Mouse (Mus musculus) small intestine, adult 2 months (tissue): ENCODE results near the gene Rtn4r. TPM values are rescaled to one million over a fixed set of nuclear protein-coding genes. Genes with fewer than 3 reads are reported as not detected.

Experiments used
- H3K27ac ChIP-seq: fragments of 200-500 bp; 2 replicates; pipeline ENCODE4 v1.5.1; 2012; ENCODE audit warnings: low read depth, low read length, control low read depth, inconsistent platforms; ENCODE audit not compliant: insufficient read depth
- H3K27me3 ChIP-seq: fragments of 200-500 bp; 2 replicates; pipeline ENCODE4 v1.6.1; 2012; ENCODE audit warnings: mild to moderate bottlenecking, moderate library complexity, low read length, inconsistent platforms; ENCODE audit not compliant: control insufficient read depth, insufficient read depth
- H3K36me3 ChIP-seq: fragments of 200-500 bp; 2 replicates; pipeline ENCODE4 v1.6.1; 2012; ENCODE audit warnings: mild to moderate bottlenecking, low read length, control low read depth, inconsistent platforms; ENCODE audit not compliant: control insufficient read depth, insufficient read depth
- H3K4me1 ChIP-seq: fragments of 200-500 bp; 2 replicates; pipeline ENCODE4 v1.6.1; 2012; ENCODE audit warnings: low read length, inconsistent platforms, mixed read lengths; ENCODE audit not compliant: control insufficient read depth, insufficient read depth, insufficient read length
- H3K4me3 ChIP-seq: fragments of 200-500 bp; 2 replicates; pipeline ENCODE4 v1.5.1; 2012; ENCODE audit warnings: low read depth, mild to moderate bottlenecking, control low read depth, inconsistent platforms, low read length, moderate library complexity
- CTCF ChIP-seq: fragments of 200-500 bp; IDR thresholded peaks from 2 replicates; pipeline ENCODE4 v1.5.1; 2012; ENCODE audit warnings: low read depth, mild to moderate bottlenecking, control low read depth, inconsistent platforms, low read length, moderate library complexity, mixed read lengths; ENCODE audit not compliant: insufficient replicate concordance, insufficient read length; ENCODE audit errors: extremely low read depth
- POLR2A ChIP-seq: fragments of 200-500 bp; IDR thresholded peaks from 2 replicates; pipeline ENCODE4 v1.6.1; 2012; ENCODE audit warnings: low read depth, mild to moderate bottlenecking, control low read depth, inconsistent platforms, low read length, moderate library complexity
- WGBS: fragments of 180-500 bp; shearing (Covaris S2); methylation state at CpG from one replicate; pipeline ENCODE4 v1.1.7; 2018; 5-methylcytosine and 5-hydroxymethylcytosine counted together
- polyA plus RNA-seq: library from polyadenylated mRNA; depleted of rRNA; stranded (reverse); fragments of >200 nt; gene quantifications from 2 replicates; pipeline ENCODE4 v1.2.3, GENCODE M21; 2012

Rtn4r gene
- polyA plus RNA-seq, 1 experiment = 21.9 TPM

- H3K27ac ChIP-seq = no peak overlapping the region
- H3K27me3 ChIP-seq = no peaks in the 10 kb centered on the region
- no peak for TF ChIP-seq POLR2A
- no peak for TF ChIP-seq CTCF
- WGBS = 59% methylated on average over 14 of the region's 14 CpGs
- no peak overlapping the region for H3K4me3 ChIP-seq
- no peaks in the 10 kb centered on the region for H3K4me1 ChIP-seq
- H3K36me3 ChIP-seq = no peaks in the 10 kb centered on the region
Measured at GRCm38 (mm10) chr16:18154521-18155171, 27.2 kb downstream of the Rtn4r start.

GRCm38 (mm10) chr16:18156579-18157350 is 29.3 kb downstream of the Rtn4r start:
- Histone ChIP-seq H3K36me3 (no peaks in the 10 kb centered on the region), H3K27me3 (no peaks in the 10 kb centered on the region), H3K4me1 (no peaks in the 10 kb centered on the region), H3K4me3 (no peak overlapping the region), H3K27ac (no peak overlapping the region)
- no peak for TF ChIP-seq POLR2A
- TF ChIP-seq CTCF = no peak
- WGBS = 74% methylated on average over 12 of the region's 12 CpGs

- H3K4me1 ChIP-seq = no peaks in the 10 kb centered on the region
- H3K27me3 ChIP-seq = no peaks in the 10 kb centered on the region
- no peak overlapping the region for H3K4me3 ChIP-seq
- no peaks in the 10 kb centered on the region for H3K36me3 ChIP-seq
- 73% methylated on average over 6 of the region's 6 CpGs for WGBS
- TF ChIP-seq POLR2A = no peak
- no peak for TF ChIP-seq CTCF
- no peak overlapping the region for H3K27ac ChIP-seq
Measured at GRCm38 (mm10) chr16:18159255-18159654, 31.8 kb downstream of the Rtn4r start.

- H3K27ac ChIP-seq = no peak overlapping the region
- H3K4me1 ChIP-seq = no peaks in the 10 kb centered on the region
- no peaks in the 10 kb centered on the region for H3K36me3 ChIP-seq
- TF ChIP-seq CTCF (no peak), POLR2A (no peak)
- no peak overlapping the region for H3K4me3 ChIP-seq
- H3K27me3 ChIP-seq = no peaks in the 10 kb centered on the region
- 44% methylated on average over 1 of the region's 1 CpGs for WGBS
Measured at GRCm38 (mm10) chr16:18159778-18160177, 32.3 kb downstream of the Rtn4r start.

GRCm38 (mm10) chr16:18160514-18160913 is 33.1 kb downstream of the Rtn4r start:
- Histone ChIP-seq H3K27ac (no peak overlapping the region), H3K4me3 (no peak overlapping the region), H3K27me3 (no peaks in the 10 kb centered on the region), H3K4me1 (no peaks in the 10 kb centered on the region), H3K36me3 (no peaks in the 10 kb centered on the region)
- TF ChIP-seq POLR2A = no peak
- TF ChIP-seq CTCF = no peak
- 70% methylated on average over 7 of the region's 7 CpGs for WGBS

GRCm38 (mm10) chr16:18161190-18161589 is 33.7 kb downstream of the Rtn4r start:
- no peak for TF ChIP-seq CTCF
- no peaks in the 10 kb centered on the region for H3K4me1 ChIP-seq
- no peak overlapping the region for H3K27ac ChIP-seq
- H3K36me3 ChIP-seq = no peaks in the 10 kb centered on the region
- WGBS = 62% methylated on average over 1 of the region's 1 CpGs
- no peaks in the 10 kb centered on the region for H3K27me3 ChIP-seq
- no peak overlapping the region for H3K4me3 ChIP-seq

GRCm38 (mm10) chr16:18164642-18165238 is 37.3 kb downstream of the Rtn4r start:
- TF ChIP-seq CTCF (no peak), POLR2A (no peak)
- Histone ChIP-seq H3K36me3 (no peaks in the 10 kb centered on the region), H3K27me3 (no peaks in the 10 kb centered on the region), H3K4me1 (no peaks in the 10 kb centered on the region), H3K27ac (no peak overlapping the region), H3K4me3 (no peak overlapping the region)
- 64% methylated on average over 2 of the region's 2 CpGs for WGBS
